Mouse (Mus musculus): ENCODE measurements around the gene Slc2a4. TPM values are rescaled to one million over a fixed set of nuclear protein-coding genes. Genes with fewer than 3 reads are reported as not detected.

The Slc2a4 gene
- polyA plus RNA-seq, 1 experiment from 2014 or later, result 3.3 TPM

GRCm38 (mm10) chr11:69900471-69901405 is 47.2 kb downstream of the Slc2a4 start, which contains the start of the genes 2810408A11Rik and Neurl4:
Gene 2810408A11Rik (minus strand): TSS chr11:69900987.
Gene Neurl4 (plus strand): TSS chr11:69901072.
- peak within 1 kb of the TSS; percentile 84 for H3K9ac ChIP-seq
- under 1% methylated on average over 38 of the region's 38 CpGs for WGBS
- ATAC-seq (replicated peaks), result peak; percentile 96

GRCm38 (mm10) chr11:69899870-69900269 is 48.1 kb downstream of the Slc2a4 start:
- H3K36me3 ChIP-seq (replicated peaks), result peaks cover 9% of the 10 kb centered on the region; the same call in 1 of the 2 replicates
- H3K4me3 ChIP-seq, result peak overlapping the region; percentile 92
- H3K4me2 ChIP-seq, result peak overlapping the region; percentile 86
- peak overlapping the region; percentile 93 for H3K27ac ChIP-seq
- no peaks in the 10 kb centered on the region for H3K27me3 ChIP-seq (replicated peaks)
- H3K4me1 ChIP-seq, result peaks cover 34% of the 10 kb centered on the region
- no peaks in the 10 kb centered on the region for H3K9me3 ChIP-seq
- peak overlapping the region; percentile 84 for H3K9ac ChIP-seq
- WGBS, result 27% methylated on average over 4 of the region's 4 CpGs
- no peak for ATAC-seq (replicated peaks)

More at GRCm38 (mm10) chr11:69900471-69901405, 47.2 kb downstream of the Slc2a4 start, which contains the start of the genes 2810408A11Rik and Neurl4:
- peaks cover 15% of the 10 kb centered on the region for H3K36me3 ChIP-seq (replicated peaks)
- H3K27ac ChIP-seq, result peak within 1 kb of the TSS; percentile 93
- peaks cover 34% of the 10 kb centered on the region for H3K4me1 ChIP-seq
- peak within 1 kb of the TSS; percentile 86 for H3K4me2 ChIP-seq
- H3K27me3 ChIP-seq (replicated peaks), result no peaks in the 10 kb centered on the region
- H3K4me3 ChIP-seq, result peak within 1 kb of the TSS; percentile 92
- H3K9me3 ChIP-seq, result no peaks in the 10 kb centered on the region

GRCm38 (mm10) chr11:69895291-69895690 is 52.7 kb downstream of the Slc2a4 start, which contains the start of gene Acap1:
Gene Acap1 (minus strand): TSS chr11:69895539.
- no peak within 1 kb of the TSS for H3K4me3 ChIP-seq
- no peaks in the 10 kb centered on the region for H3K36me3 ChIP-seq (replicated peaks)
- no peak within 1 kb of the TSS for H3K9ac ChIP-seq
- no peaks in the 10 kb centered on the region for H3K9me3 ChIP-seq
- H3K27me3 ChIP-seq (replicated peaks), result no peaks in the 10 kb centered on the region
- no peak for ATAC-seq (replicated peaks)
- no peak within 1 kb of the TSS for H3K27ac ChIP-seq
- peaks cover 19% of the 10 kb centered on the region for H3K4me1 ChIP-seq
- 73% methylated on average over 4 of the region's 4 CpGs for WGBS
- no peak within 1 kb of the TSS for H3K4me2 ChIP-seq

- H3K27me3 ChIP-seq (replicated peaks), result no peaks in the 10 kb centered on the region
- peaks cover 16% of the 10 kb centered on the region for H3K4me1 ChIP-seq
- H3K4me2 ChIP-seq, result no peak overlapping the region
- no peaks in the 10 kb centered on the region for H3K36me3 ChIP-seq (replicated peaks)
- H3K9ac ChIP-seq, result no peak overlapping the region
- ATAC-seq (replicated peaks), result no peak
- no peak overlapping the region for H3K4me3 ChIP-seq
- WGBS, result 83% methylated on average over 5 of the region's 5 CpGs
- H3K27ac ChIP-seq, result no peak overlapping the region
- H3K9me3 ChIP-seq, result no peaks in the 10 kb centered on the region
Observed at GRCm38 (mm10) chr11:69894671-69895070, 53.3 kb downstream of the Slc2a4 start.

Small RNAs within 50 kb of the gene (microRNA-seq; reads per million reads assigned to microRNA genes)
- not detected for gene Gm44349

Other genes with a start within 250 kb of the Slc2a4 start
- 15.9 and 17.4 TPM in 2 replicates for gene Polr2a, start 189.6 kb downstream of the Slc2a4 start, polyA plus RNA-seq (2015; fragmentation: Nextera tagmentation; extraction: Ambion mirVana)
- gene Slc35g3, start 186.2 kb downstream of the Slc2a4 start, polyA plus RNA-seq (2015; fragmentation: Nextera tagmentation; extraction: Ambion mirVana), result 0.17 and 0.26 TPM in 2 replicates
- gene Zbtb4, start 182.3 kb downstream of the Slc2a4 start, polyA plus RNA-seq (2015; fragmentation: Nextera tagmentation; extraction: Ambion mirVana), result 4.1 and 4.3 TPM in 2 replicates
- gene Chrnb1, start 152.2 kb downstream of the Slc2a4 start, polyA plus RNA-seq (2015; fragmentation: Nextera tagmentation; extraction: Ambion mirVana), result 0.98 and 1.2 TPM in 2 replicates
- 3.7 and 4.5 TPM in 2 replicates for gene Fgf11, start 146.3 kb downstream of the Slc2a4 start, polyA plus RNA-seq (2015; fragmentation: Nextera tagmentation; extraction: Ambion mirVana)
- 0.74 and 0.86 TPM in 2 replicates for gene Tmem102, start 142.6 kb downstream of the Slc2a4 start, polyA plus RNA-seq (2015; fragmentation: Nextera tagmentation; extraction: Ambion mirVana)
- not detected in 2 replicates for gene Gm39566, start 132.9 kb downstream of the Slc2a4 start, polyA plus RNA-seq (2015; fragmentation: Nextera tagmentation; extraction: Ambion mirVana)
- not detected in 2 replicates for gene Spem2, start 129.7 kb downstream of the Slc2a4 start, polyA plus RNA-seq (2015; fragmentation: Nextera tagmentation; extraction: Ambion mirVana)
- gene Spem1, start 126.0 kb downstream of the Slc2a4 start, polyA plus RNA-seq (2015; fragmentation: Nextera tagmentation; extraction: Ambion mirVana), result 0.55 and 0.65 TPM in 2 replicates
- gene Nlgn2, start 110.4 kb downstream of the Slc2a4 start, polyA plus RNA-seq (2015; fragmentation: Nextera tagmentation; extraction: Ambion mirVana), result 24.0 and 24.2 TPM in 2 replicates
- 318 and 320 TPM in 2 replicates for gene Tmem256, start 109.7 kb downstream of the Slc2a4 start, polyA plus RNA-seq (2015; fragmentation: Nextera tagmentation; extraction: Ambion mirVana)
- gene Plscr3, start 101.8 kb downstream of the Slc2a4 start, polyA plus RNA-seq (2015; fragmentation: Nextera tagmentation; extraction: Ambion mirVana), result 52.3 and 53.5 TPM in 2 replicates
- gene Tnk1, start 89.5 kb downstream of the Slc2a4 start, polyA plus RNA-seq (2015; fragmentation: Nextera tagmentation; extraction: Ambion mirVana), result 0.10 and 0.28 TPM in 2 replicates
- not detected in 2 replicates for gene Tmem95, start 70.2 kb downstream of the Slc2a4 start, polyA plus RNA-seq (2015; fragmentation: Nextera tagmentation; extraction: Ambion mirVana)
- gene Kctd11, start 66.8 kb downstream of the Slc2a4 start, polyA plus RNA-seq (2015; fragmentation: Nextera tagmentation; extraction: Ambion mirVana), result 1.7 and 1.9 TPM in 2 replicates
- 0.46 and 0.52 TPM in 2 replicates for gene Acap1, start 52.6 kb downstream of the Slc2a4 start, polyA plus RNA-seq (2015; fragmentation: Nextera tagmentation; extraction: Ambion mirVana)
- 11.1 and 11.8 TPM in 2 replicates for gene 2810408A11Rik, start 47.2 kb downstream of the Slc2a4 start, polyA plus RNA-seq (2015; fragmentation: Nextera tagmentation; extraction: Ambion mirVana)
- 23.2 and 24.2 TPM in 2 replicates for gene Neurl4, start 47.1 kb downstream of the Slc2a4 start, polyA plus RNA-seq (2015; fragmentation: Nextera tagmentation; extraction: Ambion mirVana)
- 77.6 and 86.6 TPM in 2 replicates for gene Gps2, start 34.3 kb downstream of the Slc2a4 start, polyA plus RNA-seq (2015; fragmentation: Nextera tagmentation; extraction: Ambion mirVana)
- 1,022 and 1,040 TPM in 2 replicates for gene Eif5a, start 26.2 kb downstream of the Slc2a4 start, polyA plus RNA-seq (2015; fragmentation: Nextera tagmentation; extraction: Ambion mirVana)
- 5.6 and 6.4 TPM in 2 replicates for gene Ybx2, start 12.4 kb downstream of the Slc2a4 start, polyA plus RNA-seq (2015; fragmentation: Nextera tagmentation; extraction: Ambion mirVana)
- gene Cldn7, start 16.6 kb upstream of the Slc2a4 start, polyA plus RNA-seq (2015; fragmentation: Nextera tagmentation; extraction: Ambion mirVana), result 0.58 and 0.59 TPM in 2 replicates
- gene Ctdnep1, start 33.0 kb upstream of the Slc2a4 start, polyA plus RNA-seq (2015; fragmentation: Nextera tagmentation; extraction: Ambion mirVana), result 22.5 and 25.4 TPM in 2 replicates
- gene Elp5, start 34.3 kb upstream of the Slc2a4 start, polyA plus RNA-seq (2015; fragmentation: Nextera tagmentation; extraction: Ambion mirVana), result 162 and 177 TPM in 2 replicates
- 495 and 507 TPM in 2 replicates for gene Gabarap, start 43.0 kb upstream of the Slc2a4 start, polyA plus RNA-seq (2015; fragmentation: Nextera tagmentation; extraction: Ambion mirVana)
- 57.1 and 58.8 TPM in 2 replicates for gene Phf23, start 47.6 kb upstream of the Slc2a4 start, polyA plus RNA-seq (2015; fragmentation: Nextera tagmentation; extraction: Ambion mirVana)
- 30.4 and 31.0 TPM in 2 replicates for gene Dvl2, start 52.4 kb upstream of the Slc2a4 start, polyA plus RNA-seq (2015; fragmentation: Nextera tagmentation; extraction: Ambion mirVana)
- gene Acadvl, start 67.2 kb upstream of the Slc2a4 start, polyA plus RNA-seq (2015; fragmentation: Nextera tagmentation; extraction: Ambion mirVana), result 57.2 and 57.6 TPM in 2 replicates
- 27.8 and 30.4 TPM in 2 replicates for gene Dlg4, start 68.8 kb upstream of the Slc2a4 start, polyA plus RNA-seq (2015; fragmentation: Nextera tagmentation; extraction: Ambion mirVana)
- gene Asgr1, start 105.9 kb upstream of the Slc2a4 start, polyA plus RNA-seq (2015; fragmentation: Nextera tagmentation; extraction: Ambion mirVana), result 3.7 and 3.8 TPM in 2 replicates
- not detected in 2 replicates for gene Asgr2, start 144.5 kb upstream of the Slc2a4 start, polyA plus RNA-seq (2015; fragmentation: Nextera tagmentation; extraction: Ambion mirVana)
- gene Mgl2, start 182.1 kb upstream of the Slc2a4 start, polyA plus RNA-seq (2015; fragmentation: Nextera tagmentation; extraction: Ambion mirVana), result 1.2 and 1.5 TPM in 2 replicates
- 0.89 and 2.1 TPM in 2 replicates for gene Clec10a, start 208.0 kb upstream of the Slc2a4 start, polyA plus RNA-seq (2015; fragmentation: Nextera tagmentation; extraction: Ambion mirVana)